Mouse (Mus musculus): ENCODE data around the gene Hormad2. TPM values are rescaled to one million over a fixed set of nuclear protein-coding genes. Genes with fewer than 3 reads are reported as not detected.

Gene Hormad2
- polyA plus RNA-seq, 1 experiment from 2014 or later: 0.18 TPM

DNA sequence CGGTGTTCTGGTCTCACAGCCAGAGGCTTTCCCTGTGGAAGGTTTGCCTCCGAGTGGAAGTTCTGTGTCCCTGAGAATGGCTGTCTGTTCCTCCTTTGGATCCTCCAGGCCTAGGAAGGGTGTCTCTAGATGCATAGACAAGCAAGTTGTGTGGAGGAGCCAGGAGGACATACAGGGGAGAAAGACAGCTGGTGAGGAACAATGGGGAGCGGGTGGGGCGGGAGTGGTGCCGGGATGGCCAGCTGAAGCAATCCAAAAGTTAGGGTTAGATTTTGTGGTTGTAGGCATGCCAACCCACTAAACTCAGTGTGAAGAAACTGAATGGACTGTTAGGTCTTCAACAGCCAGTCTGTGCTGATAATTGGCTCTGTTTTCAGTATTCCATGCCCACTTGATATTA lies 30.8 kb upstream of the Hormad2 start:
- Histone ChIP-seq H3K9me3 (ENCODE audit: control insufficient read depth, low read length) (no peaks in the 10 kb centered on the region), H3K4me1 (replicated peaks; ENCODE audit: control insufficient read depth, insufficient read depth, low read length) (peaks cover 7% of the 10 kb centered on the region; the same call in 1 of the 2 replicates), H3K4me3 (replicated peaks; ENCODE audit: low read length) (no peak overlapping the region), H3K27ac (ENCODE audit: low read length) (no peak overlapping the region), H3K4me2 (ENCODE audit: low read length) (no peak overlapping the region), H3K36me3 (ENCODE audit: control insufficient read depth, insufficient read depth) (no peaks in the 10 kb centered on the region), H3K27me3 (replicated peaks; ENCODE audit: control insufficient read depth, insufficient read depth, low read length) (no peaks in the 10 kb centered on the region), H3K9ac (replicated peaks; ENCODE audit: low read depth, low read length) (no peak overlapping the region)
- no peak for ATAC-seq
- 80% methylated on average over 5 of the region's 5 CpGs for WGBS

DNA sequence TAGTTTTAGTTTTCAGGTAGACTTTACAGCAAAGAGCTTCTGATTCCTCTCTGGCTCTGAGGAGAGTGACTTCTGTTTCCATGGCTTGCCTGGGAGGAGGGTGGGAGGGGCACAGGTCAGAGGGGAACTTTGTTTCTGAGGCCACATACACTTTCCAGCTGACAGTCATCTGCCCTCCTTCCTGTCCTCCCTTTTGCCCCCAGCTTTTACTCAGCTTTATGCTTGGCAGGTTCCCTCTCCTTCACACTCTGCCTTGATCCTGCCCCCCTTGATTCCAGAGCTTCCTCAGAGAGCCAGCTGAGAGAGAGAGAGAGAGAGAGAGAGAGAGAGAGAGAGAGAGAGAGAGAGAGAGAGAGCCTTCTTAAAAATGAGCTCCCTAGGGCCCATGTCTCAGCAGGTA lies 30.3 kb upstream of the Hormad2 start:
- no peaks in the 10 kb centered on the region for H3K9me3 ChIP-seq (ENCODE audit: control insufficient read depth, low read length)
- ATAC-seq: no peak
- no peak overlapping the region for H3K4me2 ChIP-seq (ENCODE audit: low read length)
- peaks cover 7% of the 10 kb centered on the region; the same call in 1 of the 2 replicates for H3K4me1 ChIP-seq (replicated peaks; ENCODE audit: control insufficient read depth, insufficient read depth, low read length)
- no peak overlapping the region for H3K27ac ChIP-seq (ENCODE audit: low read length)
- H3K27me3 ChIP-seq (replicated peaks; ENCODE audit: control insufficient read depth, insufficient read depth, low read length): no peaks in the 10 kb centered on the region
- no peak overlapping the region for H3K9ac ChIP-seq (replicated peaks; ENCODE audit: low read depth, low read length)
- H3K4me3 ChIP-seq (replicated peaks; ENCODE audit: low read length): no peak overlapping the region
- no peaks in the 10 kb centered on the region for H3K36me3 ChIP-seq (ENCODE audit: control insufficient read depth, insufficient read depth)

DNA sequence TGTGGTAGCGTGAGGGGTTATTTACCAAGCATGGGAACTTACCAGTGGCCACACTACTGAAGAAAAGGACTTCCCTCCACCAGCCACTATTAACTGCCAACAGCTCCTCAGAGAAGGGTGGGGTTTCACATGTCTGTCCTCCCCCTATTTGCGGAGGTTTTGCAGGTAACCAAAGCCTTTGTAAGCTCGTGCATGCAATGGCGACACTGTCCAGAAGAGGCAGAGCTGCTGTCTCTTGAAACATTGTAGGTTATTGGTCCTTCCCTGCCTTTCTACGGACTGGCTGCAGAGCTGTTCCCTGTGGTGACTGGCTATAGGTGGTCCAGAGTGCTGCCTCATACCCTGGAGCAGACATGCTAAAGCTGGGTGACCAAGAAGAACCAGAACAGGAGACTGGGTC lies 28.2 kb upstream of the Hormad2 start:
- H3K27ac ChIP-seq (ENCODE audit: low read length): no peak overlapping the region
- no peak overlapping the region for H3K4me2 ChIP-seq (ENCODE audit: low read length)
- no peaks in the 10 kb centered on the region for H3K27me3 ChIP-seq (replicated peaks; ENCODE audit: control insufficient read depth, insufficient read depth, low read length)
- H3K36me3 ChIP-seq (ENCODE audit: control insufficient read depth, insufficient read depth): no peaks in the 10 kb centered on the region
- no peaks in the 10 kb centered on the region for H3K9me3 ChIP-seq (ENCODE audit: control insufficient read depth, low read length)
- H3K9ac ChIP-seq (replicated peaks; ENCODE audit: low read depth, low read length): no peak overlapping the region
- H3K4me3 ChIP-seq (replicated peaks; ENCODE audit: low read length): no peak overlapping the region
- H3K4me1 ChIP-seq (replicated peaks; ENCODE audit: control insufficient read depth, insufficient read depth, low read length): peaks cover 7% of the 10 kb centered on the region; the same call in 1 of the 2 replicates
- ATAC-seq: no peak
- 71% methylated on average over 5 of the region's 5 CpGs for WGBS

DNA sequence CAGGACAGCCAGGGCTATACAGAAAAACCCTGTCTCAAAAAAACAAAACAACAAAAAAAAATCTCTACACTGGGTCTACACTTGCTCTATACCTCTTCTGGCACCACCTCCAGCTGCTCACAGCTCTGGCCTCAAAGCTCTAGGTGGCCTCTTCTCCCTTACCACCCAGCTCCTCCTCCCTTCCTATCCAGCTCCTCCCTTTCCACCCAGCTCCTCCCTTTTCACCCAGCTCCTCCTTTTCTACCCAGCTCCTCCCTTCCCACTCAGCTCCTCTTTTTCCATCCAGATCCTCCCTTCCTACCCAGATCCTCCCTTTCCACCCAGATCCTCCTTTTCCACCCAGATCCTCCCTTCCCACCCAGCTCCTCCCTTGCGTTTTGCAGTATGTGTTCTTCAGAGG lies 26.5 kb upstream of the Hormad2 start:
- Histone ChIP-seq H3K4me3 (replicated peaks; ENCODE audit: low read length) (no peak overlapping the region), H3K27ac (ENCODE audit: low read length) (no peak overlapping the region), H3K4me2 (ENCODE audit: low read length) (no peak overlapping the region), H3K9me3 (ENCODE audit: control insufficient read depth, low read length) (no peaks in the 10 kb centered on the region), H3K4me1 (replicated peaks; ENCODE audit: control insufficient read depth, insufficient read depth, low read length) (0 out of 2 replicates have a peak, but pooled peaks cover 2% of the 10 kb centered on the region), H3K27me3 (replicated peaks; ENCODE audit: control insufficient read depth, insufficient read depth, low read length) (no peaks in the 10 kb centered on the region), H3K9ac (replicated peaks; ENCODE audit: low read depth, low read length) (no peak overlapping the region), H3K36me3 (ENCODE audit: control insufficient read depth, insufficient read depth) (no peaks in the 10 kb centered on the region)
- no peak for ATAC-seq
- WGBS: 93% methylated on average over 1 of the region's 1 CpGs

DNA sequence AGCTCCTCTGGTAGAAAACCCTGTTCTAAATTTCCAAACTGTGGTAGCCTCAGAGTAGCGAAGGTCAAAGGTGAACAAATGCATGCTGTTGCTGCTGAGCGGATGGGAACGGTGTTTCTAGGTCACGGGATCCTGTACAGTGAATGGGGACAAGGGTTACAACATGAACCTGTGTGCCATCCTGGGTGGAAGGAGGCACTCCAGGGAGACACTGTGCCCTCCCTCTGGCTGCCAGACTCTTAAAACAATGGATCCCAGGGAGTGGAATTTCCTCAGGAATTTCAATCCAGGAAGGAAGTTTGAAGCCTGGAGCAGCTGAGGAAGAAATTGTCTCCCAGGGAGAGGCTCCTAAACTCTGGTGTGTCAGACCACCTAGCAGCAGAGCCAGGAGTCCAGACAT lies 25.3 kb upstream of the Hormad2 start:
- H3K4me1 ChIP-seq (replicated peaks; ENCODE audit: control insufficient read depth, insufficient read depth, low read length): no peaks in the 10 kb centered on the region
- no peak overlapping the region for H3K4me3 ChIP-seq (replicated peaks; ENCODE audit: low read length)
- no peak overlapping the region for H3K9ac ChIP-seq (replicated peaks; ENCODE audit: low read depth, low read length)
- 79% methylated on average over 4 of the region's 4 CpGs for WGBS
- ATAC-seq: no peak
- no peaks in the 10 kb centered on the region for H3K27me3 ChIP-seq (replicated peaks; ENCODE audit: control insufficient read depth, insufficient read depth, low read length)
- H3K9me3 ChIP-seq (ENCODE audit: control insufficient read depth, low read length): no peaks in the 10 kb centered on the region
- H3K4me2 ChIP-seq (ENCODE audit: low read length): no peak overlapping the region
- H3K36me3 ChIP-seq (ENCODE audit: control insufficient read depth, insufficient read depth): no peaks in the 10 kb centered on the region
- no peak overlapping the region for H3K27ac ChIP-seq (ENCODE audit: low read length)

DNA sequence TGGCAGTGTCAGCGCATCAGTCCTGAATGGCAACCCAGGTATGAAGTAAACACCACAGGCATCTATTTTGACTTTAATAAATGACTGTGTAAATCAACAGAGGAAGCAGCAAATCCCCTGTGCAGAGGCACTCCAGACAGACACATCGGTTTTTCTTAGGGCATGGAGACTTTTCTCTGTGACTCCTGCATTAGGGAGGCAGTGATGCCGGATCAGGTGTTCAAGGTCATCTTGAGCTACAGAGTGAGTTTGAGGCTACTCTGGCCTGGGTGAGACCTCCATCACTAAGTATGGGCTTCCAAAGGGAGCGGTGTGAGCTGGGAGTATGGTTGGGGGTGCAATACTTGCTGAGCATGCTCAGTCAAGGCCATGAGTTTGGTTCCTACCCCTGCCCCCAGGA lies 23.7 kb upstream of the Hormad2 start:
- Histone ChIP-seq H3K36me3 (ENCODE audit: control insufficient read depth, insufficient read depth) (no peaks in the 10 kb centered on the region), H3K27me3 (replicated peaks; ENCODE audit: control insufficient read depth, insufficient read depth, low read length) (no peaks in the 10 kb centered on the region), H3K9me3 (ENCODE audit: control insufficient read depth, low read length) (no peaks in the 10 kb centered on the region), H3K27ac (ENCODE audit: low read length) (no peak overlapping the region), H3K4me3 (replicated peaks; ENCODE audit: low read length) (no peak overlapping the region), H3K4me1 (replicated peaks; ENCODE audit: control insufficient read depth, insufficient read depth, low read length) (no peaks in the 10 kb centered on the region), H3K4me2 (ENCODE audit: low read length) (no peak overlapping the region), H3K9ac (replicated peaks; ENCODE audit: low read depth, low read length) (no peak overlapping the region)
- no peak for ATAC-seq
- WGBS: 89% methylated on average over 4 of the region's 4 CpGs

DNA sequence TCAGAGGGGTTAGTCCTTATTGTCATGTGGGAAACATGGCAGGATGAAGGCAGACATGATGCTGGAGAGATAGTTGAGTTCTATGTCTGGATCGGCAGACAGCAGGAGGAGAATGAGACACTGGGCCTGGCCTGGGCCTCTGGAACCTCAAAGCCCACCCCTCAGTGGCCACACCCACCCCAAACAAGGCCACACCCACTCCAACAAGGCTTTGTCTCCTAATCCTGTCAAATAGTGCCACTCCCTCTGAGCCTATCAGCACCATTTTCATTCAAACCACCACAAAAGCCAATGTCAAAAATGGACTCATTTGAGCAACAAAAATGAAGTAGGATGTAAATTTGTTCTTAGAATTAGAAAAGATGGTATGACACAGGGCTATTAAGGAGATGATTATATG lies 23.3 kb upstream of the Hormad2 start:
- Histone ChIP-seq H3K27ac (ENCODE audit: low read length) (no peak overlapping the region), H3K9ac (replicated peaks; ENCODE audit: low read depth, low read length) (no peak overlapping the region), H3K4me2 (ENCODE audit: low read length) (no peak overlapping the region), H3K4me1 (replicated peaks; ENCODE audit: control insufficient read depth, insufficient read depth, low read length) (no peaks in the 10 kb centered on the region), H3K4me3 (replicated peaks; ENCODE audit: low read length) (no peak overlapping the region), H3K27me3 (replicated peaks; ENCODE audit: control insufficient read depth, insufficient read depth, low read length) (no peaks in the 10 kb centered on the region), H3K9me3 (ENCODE audit: control insufficient read depth, low read length) (no peaks in the 10 kb centered on the region), H3K36me3 (ENCODE audit: control insufficient read depth, insufficient read depth) (no peaks in the 10 kb centered on the region)
- ATAC-seq: no peak
- WGBS: 85% methylated on average over 1 of the region's 1 CpGs

DNA sequence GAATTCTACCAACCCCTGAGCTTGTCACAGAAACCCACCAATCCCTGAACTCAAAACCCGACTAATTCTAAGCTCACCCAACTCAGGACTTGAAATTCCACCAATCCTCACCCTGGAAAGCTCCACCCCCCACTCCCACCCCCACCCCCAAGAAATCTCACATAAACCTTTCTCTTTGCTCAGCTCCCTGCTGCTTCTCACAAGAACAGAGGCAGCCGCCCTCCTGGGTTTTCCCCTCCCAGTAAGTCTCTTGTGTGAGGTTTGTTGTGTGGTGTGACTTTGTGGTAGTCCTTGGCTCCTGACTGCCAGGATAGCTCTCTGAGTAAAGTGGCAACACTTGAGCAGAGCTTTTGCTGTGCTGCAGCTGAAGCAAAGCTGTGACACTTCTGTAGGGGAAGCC lies 22.0 kb upstream of the Hormad2 start:
- Histone ChIP-seq H3K4me1 (replicated peaks; ENCODE audit: control insufficient read depth, insufficient read depth, low read length) (no peaks in the 10 kb centered on the region), H3K36me3 (ENCODE audit: control insufficient read depth, insufficient read depth) (no peaks in the 10 kb centered on the region), H3K4me2 (ENCODE audit: low read length) (no peak overlapping the region), H3K9me3 (ENCODE audit: control insufficient read depth, low read length) (no peaks in the 10 kb centered on the region), H3K4me3 (replicated peaks; ENCODE audit: low read length) (no peak overlapping the region), H3K27ac (ENCODE audit: low read length) (no peak overlapping the region), H3K9ac (replicated peaks; ENCODE audit: low read depth, low read length) (no peak overlapping the region), H3K27me3 (replicated peaks; ENCODE audit: control insufficient read depth, insufficient read depth, low read length) (no peaks in the 10 kb centered on the region)
- 27% methylated on average over 2 of the region's 2 CpGs for WGBS
- no peak for ATAC-seq

DNA sequence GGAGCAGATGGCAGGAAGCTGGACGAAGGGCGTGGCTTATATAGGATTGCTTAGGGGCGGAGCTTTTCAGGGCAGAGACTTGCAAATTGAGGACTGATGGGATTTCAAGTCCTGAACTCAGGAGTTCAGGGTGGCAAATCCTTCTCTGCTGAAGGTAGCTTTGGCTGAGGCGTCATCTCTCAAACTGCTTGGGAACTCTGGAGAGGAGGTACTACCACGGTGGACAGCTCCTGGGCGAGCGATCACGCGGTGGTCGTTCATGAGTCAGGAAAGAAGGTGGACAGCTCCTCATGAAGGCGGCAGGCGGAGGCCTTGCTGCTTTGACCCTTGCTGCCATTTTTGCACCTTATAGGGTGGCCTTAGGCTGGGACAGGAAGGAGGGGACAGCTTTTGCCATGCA lies 20.2 kb upstream of the Hormad2 start:
- Histone ChIP-seq H3K27me3 (replicated peaks; ENCODE audit: control insufficient read depth, insufficient read depth, low read length) (no peaks in the 10 kb centered on the region), H3K4me2 (ENCODE audit: low read length) (no peak overlapping the region), H3K4me1 (replicated peaks; ENCODE audit: control insufficient read depth, insufficient read depth, low read length) (no peaks in the 10 kb centered on the region), H3K4me3 (replicated peaks; ENCODE audit: low read length) (no peak overlapping the region), H3K9me3 (ENCODE audit: control insufficient read depth, low read length) (no peaks in the 10 kb centered on the region), H3K36me3 (ENCODE audit: control insufficient read depth, insufficient read depth) (no peaks in the 10 kb centered on the region), H3K27ac (ENCODE audit: low read length) (no peak overlapping the region), H3K9ac (replicated peaks; ENCODE audit: low read depth, low read length) (no peak overlapping the region)
- no peak for ATAC-seq
- WGBS: 40% methylated on average over 12 of the region's 12 CpGs

DNA sequence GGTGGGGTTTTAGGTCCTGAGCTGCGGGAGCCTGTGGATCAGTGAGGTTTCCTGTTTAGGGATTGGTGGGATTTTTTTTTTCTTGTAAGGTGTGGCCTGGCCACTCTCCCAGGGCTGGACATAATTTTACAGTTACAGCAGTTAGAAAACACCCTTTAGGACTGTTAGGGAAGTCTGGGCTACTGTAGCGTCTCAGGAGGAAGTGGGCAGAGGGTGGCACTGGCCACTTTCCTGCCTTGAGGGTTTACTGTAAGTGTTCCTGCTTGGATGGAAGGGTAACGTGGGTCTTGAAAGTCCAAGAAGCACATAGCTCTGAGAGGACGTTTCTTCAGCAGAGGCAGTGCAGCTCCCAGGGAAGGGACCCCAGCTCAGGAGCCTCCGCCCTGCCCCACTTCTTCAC lies 19.7 kb upstream of the Hormad2 start:
- H3K4me2 ChIP-seq (ENCODE audit: low read length): no peak overlapping the region
- no peak overlapping the region for H3K4me3 ChIP-seq (replicated peaks; ENCODE audit: low read length)
- H3K4me1 ChIP-seq (replicated peaks; ENCODE audit: control insufficient read depth, insufficient read depth, low read length): no peaks in the 10 kb centered on the region
- no peak overlapping the region for H3K9ac ChIP-seq (replicated peaks; ENCODE audit: low read depth, low read length)
- 72% methylated on average over 5 of the region's 5 CpGs for WGBS
- no peak for ATAC-seq
- no peak overlapping the region for H3K27ac ChIP-seq (ENCODE audit: low read length)
- H3K36me3 ChIP-seq (ENCODE audit: control insufficient read depth, insufficient read depth): no peaks in the 10 kb centered on the region
- H3K27me3 ChIP-seq (replicated peaks; ENCODE audit: control insufficient read depth, insufficient read depth, low read length): no peaks in the 10 kb centered on the region
- H3K9me3 ChIP-seq (ENCODE audit: control insufficient read depth, low read length): no peaks in the 10 kb centered on the region

Data from forebrain, embryonic 16.5 days (tissue).